Mouse (Mus musculus) limb, embryonic 15.5 days (tissue): ENCODE measurements around the gene Terf2ip. TPM values are rescaled to one million over a fixed set of nuclear protein-coding genes. Genes with fewer than 3 reads are reported as not detected.

Experiments used
- ATAC-seq: fragments of 200-750 bp; cut with Nextera tagmentation; 2 replicates; pipeline ENCODE4 v1.8.0; 2017; ENCODE audit warnings: low read depth, moderate TSS enrichment; ENCODE audit not compliant: insufficient number of reproducible peaks, low FRiP score, low TSS enrichment
- H3K27ac ChIP-seq: fragments of 300-500 bp; sonication (generic); 2 replicates; pipeline ENCODE4 v1.5.1; 2015; ENCODE audit warnings: moderate library complexity, mild to moderate bottlenecking, inconsistent platforms
- H3K27me3 ChIP-seq: fragments of 300-500 bp; sonication (generic); 2 replicates; pipeline ENCODE4 v1.6.1; 2015; ENCODE audit warnings: inconsistent platforms
- H3K36me3 ChIP-seq: fragments of 300-500 bp; sonication (generic); 2 replicates; pipeline ENCODE4 v1.6.1; 2015; ENCODE audit warnings: inconsistent platforms
- H3K4me1 ChIP-seq: fragments of 300-500 bp; sonication (generic); 2 replicates; pipeline ENCODE4 v1.6.1; 2015; ENCODE audit warnings: inconsistent platforms
- H3K4me2 ChIP-seq: fragments of 300-500 bp; sonication (generic); 2 replicates; pipeline ENCODE4 v1.6.1; 2015; ENCODE audit warnings: mild to moderate bottlenecking, inconsistent platforms
- H3K4me3 ChIP-seq: fragments of 300-500 bp; sonication (generic); 2 replicates; pipeline ENCODE4 v1.5.1; 2015; ENCODE audit warnings: mild to moderate bottlenecking, inconsistent platforms
- H3K9ac ChIP-seq: fragments of 300-500 bp; sonication (generic); 2 replicates; pipeline ENCODE4 v1.6.1; 2015; ENCODE audit warnings: inconsistent platforms
- H3K9me3 ChIP-seq: fragments of 300-500 bp; sonication (generic); 2 replicates; pipeline ENCODE4 v1.6.1; 2016; ENCODE audit warnings: inconsistent platforms
- WGBS: fragments of 180-500 bp; shearing (Covaris S2); methylation state at CpG from one replicate; pipeline ENCODE4 v1.1.7; 2015; 5-methylcytosine and 5-hydroxymethylcytosine counted together
- polyA plus RNA-seq: library from polyadenylated mRNA; unstranded; fragments of >200 nt; fragmentation: Nextera tagmentation; extraction: Ambion mirVana; gene quantifications from 2 replicates; pipeline ENCODE4 v1.2.1, GENCODE M21; 2015

The Terf2ip gene
- polyA plus RNA-seq = 22.7 and 23.2 TPM in 2 replicates

GRCm38 (mm10) chr8:112010997-112011815 is at the start of gene Terf2ip, which contains the start of gene Kars:
TSS of gene Terf2ip (plus strand) at chr8:112011398.
TSS of gene Kars (minus strand) at chr8:112011323.
- no peaks in the 10 kb centered on the region for H3K9me3 ChIP-seq
- under 1% methylated on average over 61 of the region's 61 CpGs for WGBS
- H3K4me2 ChIP-seq = peak within 1 kb of the TSS; percentile 87
- peaks cover 12% of the 10 kb centered on the region; the same call in 1 of the 2 replicates for H3K36me3 ChIP-seq
- H3K27me3 ChIP-seq = no peaks in the 10 kb centered on the region
- peak within 1 kb of the TSS; percentile 96 for H3K4me3 ChIP-seq
- H3K9ac ChIP-seq = peak within 1 kb of the TSS; percentile 83
- H3K4me1 ChIP-seq = peaks cover 17% of the 10 kb centered on the region
- peak within 1 kb of the TSS; percentile 87 for H3K27ac ChIP-seq
- ATAC-seq = peak; percentile 92

GRCm38 (mm10) chr8:111962589-111962988 is 48.6 kb upstream of the Terf2ip start:
- H3K9me3 ChIP-seq = no peaks in the 10 kb centered on the region
- H3K27ac ChIP-seq = no peak overlapping the region
- H3K4me2 ChIP-seq = no peak overlapping the region
- ATAC-seq = no peak
- no peak overlapping the region for H3K9ac ChIP-seq
- H3K36me3 ChIP-seq = peaks cover 1% of the 10 kb centered on the region
- no peaks in the 10 kb centered on the region for H3K27me3 ChIP-seq
- peaks cover 2% of the 10 kb centered on the region; the same call in 1 of the 2 replicates for H3K4me1 ChIP-seq
- no peak overlapping the region for H3K4me3 ChIP-seq
- 78% methylated on average over 1 of the region's 1 CpGs for WGBS

- no peaks in the 10 kb centered on the region for H3K9me3 ChIP-seq
- no peak overlapping the region for H3K9ac ChIP-seq
- peaks cover 2% of the 10 kb centered on the region; the same call in 1 of the 2 replicates for H3K4me1 ChIP-seq
- ATAC-seq = no peak
- no peak overlapping the region for H3K4me3 ChIP-seq
- H3K27ac ChIP-seq = no peak overlapping the region
- 81% methylated on average over 10 of the region's 10 CpGs for WGBS
- H3K27me3 ChIP-seq = no peaks in the 10 kb centered on the region
- no peaks in the 10 kb centered on the region for H3K36me3 ChIP-seq
- H3K4me2 ChIP-seq = no peak overlapping the region
Observed at GRCm38 (mm10) chr8:111963091-111963490, 48.1 kb upstream of the Terf2ip start.

- Histone ChIP-seq H3K27me3 (no peaks in the 10 kb centered on the region), H3K9me3 (no peaks in the 10 kb centered on the region), H3K4me1 (peaks cover 2% of the 10 kb centered on the region; the same call in 1 of the 2 replicates), H3K4me3 (no peak overlapping the region), H3K27ac (no peak overlapping the region), H3K9ac (no peak overlapping the region), H3K36me3 (no peaks in the 10 kb centered on the region), H3K4me2 (no peak overlapping the region)
- 90% methylated on average over 4 of the region's 4 CpGs for WGBS
- ATAC-seq = no peak
Observed at GRCm38 (mm10) chr8:111963546-111963945, 47.7 kb upstream of the Terf2ip start.

GRCm38 (mm10) chr8:111964351-111964750 is 46.8 kb upstream of the Terf2ip start:
- Histone ChIP-seq H3K4me1 (peaks cover 2% of the 10 kb centered on the region; the same call in 1 of the 2 replicates), H3K36me3 (no peaks in the 10 kb centered on the region), H3K9me3 (no peaks in the 10 kb centered on the region), H3K27me3 (no peaks in the 10 kb centered on the region), H3K4me2 (no peak overlapping the region), H3K9ac (no peak overlapping the region), H3K27ac (no peak overlapping the region; the same call in 1 of the 2 replicates), H3K4me3 (no peak overlapping the region)
- WGBS = 52% methylated on average over 5 of the region's 5 CpGs
- no peak for ATAC-seq

GRCm38 (mm10) chr8:111964849-111965561 is 46.2 kb upstream of the Terf2ip start:
- WGBS = 57% methylated on average over 7 of the region's 7 CpGs
- H3K9me3 ChIP-seq = no peaks in the 10 kb centered on the region
- peaks cover 2% of the 10 kb centered on the region; the same call in 1 of the 2 replicates for H3K4me1 ChIP-seq
- peak overlapping the region; percentile 59 for H3K27ac ChIP-seq
- no peaks in the 10 kb centered on the region for H3K27me3 ChIP-seq
- H3K9ac ChIP-seq = no peak overlapping the region
- H3K4me3 ChIP-seq = no peak overlapping the region
- H3K4me2 ChIP-seq = no peak overlapping the region
- no peaks in the 10 kb centered on the region for H3K36me3 ChIP-seq
- ATAC-seq = no peak

- peaks cover 5% of the 10 kb centered on the region for H3K36me3 ChIP-seq
- no peak overlapping the region for H3K4me3 ChIP-seq
- H3K4me1 ChIP-seq = peaks cover 2% of the 10 kb centered on the region; the same call in 1 of the 2 replicates
- no peak overlapping the region for H3K27ac ChIP-seq
- H3K9ac ChIP-seq = no peak overlapping the region
- ATAC-seq = no peak
- H3K4me2 ChIP-seq = no peak overlapping the region
- no peaks in the 10 kb centered on the region for H3K9me3 ChIP-seq
- H3K27me3 ChIP-seq = no peaks in the 10 kb centered on the region
- 72% methylated on average over 5 of the region's 5 CpGs for WGBS
Observed at GRCm38 (mm10) chr8:111967246-111967870, 43.8 kb upstream of the Terf2ip start.

- H3K27ac ChIP-seq = no peak overlapping the region
- peaks cover 2% of the 10 kb centered on the region; the same call in 1 of the 2 replicates for H3K4me1 ChIP-seq
- H3K27me3 ChIP-seq = no peaks in the 10 kb centered on the region
- H3K4me3 ChIP-seq = no peak overlapping the region
- WGBS = 81% methylated on average over 10 of the region's 10 CpGs
- no peak overlapping the region for H3K4me2 ChIP-seq
- no peaks in the 10 kb centered on the region for H3K9me3 ChIP-seq
- no peak overlapping the region for H3K9ac ChIP-seq
- ATAC-seq = no peak
- peaks cover 9% of the 10 kb centered on the region for H3K36me3 ChIP-seq
Observed at GRCm38 (mm10) chr8:111968541-111968940, 42.7 kb upstream of the Terf2ip start.

- WGBS = 47% methylated on average over 5 of the region's 5 CpGs
- Histone ChIP-seq H3K27me3 (no peaks in the 10 kb centered on the region), H3K4me2 (no peak overlapping the region), H3K9ac (no peak overlapping the region), H3K4me1 (peaks cover 2% of the 10 kb centered on the region; the same call in 1 of the 2 replicates), H3K27ac (no peak overlapping the region), H3K4me3 (no peak overlapping the region), H3K36me3 (peaks cover 12% of the 10 kb centered on the region), H3K9me3 (no peaks in the 10 kb centered on the region)
- ATAC-seq = no peak
Observed at GRCm38 (mm10) chr8:111968991-111969390, 42.2 kb upstream of the Terf2ip start.

GRCm38 (mm10) chr8:111974138-111974537 is 37.1 kb upstream of the Terf2ip start:
- Histone ChIP-seq H3K9ac (no peak overlapping the region), H3K27ac (no peak overlapping the region), H3K4me3 (no peak overlapping the region), H3K9me3 (no peaks in the 10 kb centered on the region), H3K4me1 (no peaks in the 10 kb centered on the region), H3K36me3 (peaks cover 42% of the 10 kb centered on the region), H3K4me2 (no peak overlapping the region), H3K27me3 (no peaks in the 10 kb centered on the region)
- 95% methylated on average over 12 of the region's 12 CpGs for WGBS
- ATAC-seq = no peak

GRCm38 (mm10) chr8:111975706-111976105 is 35.5 kb upstream of the Terf2ip start:
- H3K9ac ChIP-seq = no peak overlapping the region
- no peak for ATAC-seq
- no peak overlapping the region for H3K4me2 ChIP-seq
- 94% methylated on average over 2 of the region's 2 CpGs for WGBS
- H3K9me3 ChIP-seq = no peaks in the 10 kb centered on the region
- H3K27me3 ChIP-seq = no peaks in the 10 kb centered on the region
- H3K36me3 ChIP-seq = peaks cover 39% of the 10 kb centered on the region
- H3K4me1 ChIP-seq = no peaks in the 10 kb centered on the region
- H3K27ac ChIP-seq = no peak overlapping the region
- no peak overlapping the region for H3K4me3 ChIP-seq
